Mouse (Mus musculus): ENCODE data around the gene Lpar1. TPM values are rescaled to one million over a fixed set of nuclear protein-coding genes. Genes with fewer than 3 reads are reported as not detected.

Lpar1 gene
- polyA plus RNA-seq, 1 experiment from 2014 or later: 20.4 TPM

- Histone ChIP-seq H3K4me3 (no peak overlapping the region), H3K27ac (replicated peaks) (no peak overlapping the region), H3K36me3 (no peaks in the 10 kb centered on the region), H3K9ac (no peak overlapping the region), H3K4me2 (no peak overlapping the region), H3K27me3 (no peaks in the 10 kb centered on the region), H3K9me3 (no peaks in the 10 kb centered on the region), H3K4me1 (replicated peaks) (no peaks in the 10 kb centered on the region)
- 89% methylated on average over 5 of the region's 5 CpGs for WGBS
- ATAC-seq (ENCODE audit: low FRiP score, low read depth): no peak
Observed at GRCm38 (mm10) chr4:58465586-58465985, 88.1 kb downstream of the Lpar1 start.

DNA sequence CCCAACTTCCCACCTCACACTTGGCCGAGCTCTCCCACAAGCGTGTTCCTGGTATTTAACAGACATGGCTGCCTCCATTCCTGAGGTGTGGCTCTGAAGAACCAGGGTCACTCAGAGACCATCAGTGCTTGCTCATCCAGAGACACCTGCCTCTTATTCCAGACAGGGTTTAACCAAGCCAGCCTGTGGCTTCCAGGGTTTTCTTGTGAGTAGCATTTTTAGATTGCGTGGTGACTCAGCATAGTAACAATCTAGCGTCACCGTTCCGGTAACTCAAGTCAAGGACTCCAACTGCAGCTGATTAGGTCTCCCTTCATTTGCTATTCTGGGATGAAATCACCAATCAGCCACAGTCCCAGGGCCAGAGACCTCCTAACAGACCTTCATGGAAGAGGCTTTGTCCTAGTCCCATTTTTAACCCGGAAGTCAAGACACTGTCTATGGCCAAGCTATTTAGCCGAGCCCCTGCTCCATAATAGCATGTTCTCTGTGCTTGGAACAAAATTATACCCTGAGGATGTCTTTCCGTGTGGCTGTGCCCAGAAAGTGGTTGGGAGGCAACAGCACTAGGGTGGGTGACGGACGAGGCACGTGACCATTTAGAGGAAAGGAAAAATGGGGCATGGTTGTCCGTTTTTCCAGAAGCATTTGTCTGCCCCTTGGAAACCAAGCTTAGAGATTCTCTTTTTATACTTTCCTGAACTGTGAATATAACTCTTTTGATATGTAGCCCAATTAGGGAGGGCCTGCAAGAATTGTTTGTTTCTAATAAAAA, 89.1 kb downstream of the Lpar1 start:
- Histone ChIP-seq H3K27me3 (no peaks in the 10 kb centered on the region), H3K36me3 (no peaks in the 10 kb centered on the region), H3K27ac (replicated peaks) (no peak overlapping the region), H3K9me3 (no peaks in the 10 kb centered on the region), H3K9ac (no peak overlapping the region), H3K4me1 (replicated peaks) (no peaks in the 10 kb centered on the region), H3K4me2 (no peak overlapping the region), H3K4me3 (no peak overlapping the region)
- no peak for ATAC-seq (ENCODE audit: low FRiP score, low read depth)
- 85% methylated on average over 13 of the region's 13 CpGs for WGBS

GRCm38 (mm10) chr4:58462990-58463389, 90.7 kb downstream of the Lpar1 start:
- 91% methylated on average over 5 of the region's 5 CpGs for WGBS
- no peaks in the 10 kb centered on the region for H3K36me3 ChIP-seq
- H3K4me2 ChIP-seq: no peak overlapping the region
- H3K4me1 ChIP-seq (replicated peaks): no peaks in the 10 kb centered on the region
- no peaks in the 10 kb centered on the region for H3K9me3 ChIP-seq
- no peak overlapping the region for H3K27ac ChIP-seq (replicated peaks)
- no peak overlapping the region for H3K4me3 ChIP-seq
- no peak overlapping the region for H3K9ac ChIP-seq
- ATAC-seq (ENCODE audit: low FRiP score, low read depth): no peak
- H3K27me3 ChIP-seq: no peaks in the 10 kb centered on the region

GRCm38 (mm10) chr4:58462586-58462985, 91.1 kb downstream of the Lpar1 start:
- Histone ChIP-seq H3K4me2 (no peak overlapping the region), H3K36me3 (no peaks in the 10 kb centered on the region), H3K27me3 (no peaks in the 10 kb centered on the region), H3K9me3 (no peaks in the 10 kb centered on the region), H3K4me1 (replicated peaks) (no peaks in the 10 kb centered on the region), H3K4me3 (no peak overlapping the region), H3K27ac (replicated peaks) (no peak overlapping the region), H3K9ac (no peak overlapping the region)
- 94% methylated on average over 2 of the region's 2 CpGs for WGBS
- ATAC-seq (ENCODE audit: low FRiP score, low read depth): no peak

DNA sequence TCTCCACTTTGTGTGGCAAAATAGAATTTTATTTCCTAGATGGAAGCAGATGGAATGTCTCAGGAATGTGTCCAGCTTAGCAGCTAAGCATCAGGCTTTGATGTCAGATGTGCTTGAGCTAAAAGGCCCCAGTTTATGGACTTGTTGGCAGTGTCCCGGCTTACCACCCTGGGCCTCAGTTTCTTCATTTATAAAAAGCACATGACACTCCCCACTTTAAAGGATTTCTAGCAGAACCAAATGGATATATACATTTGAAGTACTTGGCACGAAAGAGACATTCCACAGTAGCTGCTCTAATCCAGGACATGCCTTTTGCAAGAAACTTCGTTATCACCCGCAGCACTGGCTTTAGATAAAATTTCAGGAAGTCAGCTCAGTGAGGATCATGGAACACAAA, 100.4 kb downstream of the Lpar1 start:
- Histone ChIP-seq H3K9ac (no peak overlapping the region), H3K4me2 (no peak overlapping the region)
- WGBS: 90% methylated on average over 4 of the region's 4 CpGs

GRCm38 (mm10) chr4:58448825-58449224, 104.9 kb downstream of the Lpar1 start:
- Histone ChIP-seq H3K4me3 (no peak overlapping the region), H3K9me3 (no peaks in the 10 kb centered on the region), H3K4me1 (replicated peaks) (no peaks in the 10 kb centered on the region), H3K36me3 (no peaks in the 10 kb centered on the region), H3K4me2 (no peak overlapping the region), H3K27me3 (no peaks in the 10 kb centered on the region), H3K27ac (replicated peaks) (no peak overlapping the region), H3K9ac (no peak overlapping the region)
- no peak for ATAC-seq (ENCODE audit: low FRiP score, low read depth)
- 91% methylated on average over 3 of the region's 3 CpGs for WGBS

More for the DNA sequence above, 100.4 kb downstream of the Lpar1 start:
- no peaks in the 10 kb centered on the region for H3K9me3 ChIP-seq
- H3K4me1 ChIP-seq (replicated peaks): no peaks in the 10 kb centered on the region
- no peak overlapping the region for H3K27ac ChIP-seq (replicated peaks)
- no peak for ATAC-seq (ENCODE audit: low FRiP score, low read depth)
- no peaks in the 10 kb centered on the region for H3K27me3 ChIP-seq
- H3K36me3 ChIP-seq: no peaks in the 10 kb centered on the region
- H3K4me3 ChIP-seq: no peak overlapping the region

DNA sequence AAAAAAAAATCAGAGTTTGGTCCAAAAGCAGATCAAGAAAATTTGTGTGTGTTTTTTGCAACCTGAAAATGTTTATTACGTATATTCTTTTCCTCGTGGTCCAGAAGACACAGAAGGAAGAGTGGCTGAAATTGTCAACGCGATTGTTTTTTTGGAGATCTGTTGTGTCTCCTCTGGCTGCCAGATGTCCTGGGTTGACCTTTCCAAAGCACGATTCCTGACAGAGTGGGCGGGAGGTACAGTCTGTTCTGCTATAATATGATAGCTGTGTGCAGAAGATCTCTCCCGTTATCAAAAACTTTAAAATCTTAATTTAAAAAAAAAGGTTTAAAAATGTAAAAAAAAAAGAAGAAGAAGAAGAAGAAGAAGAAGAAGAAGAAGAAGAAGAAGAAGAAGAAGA, 105.9 kb downstream of the Lpar1 start:
- 87% methylated on average over 7 of the region's 7 CpGs for WGBS
- H3K36me3 ChIP-seq: no peaks in the 10 kb centered on the region
- H3K4me2 ChIP-seq: no peak overlapping the region
- no peaks in the 10 kb centered on the region for H3K4me1 ChIP-seq (replicated peaks)
- no peak overlapping the region for H3K27ac ChIP-seq (replicated peaks)
- no peak overlapping the region for H3K9ac ChIP-seq
- no peak for ATAC-seq (ENCODE audit: low FRiP score, low read depth)
- H3K9me3 ChIP-seq: no peaks in the 10 kb centered on the region
- no peak overlapping the region for H3K4me3 ChIP-seq
- no peaks in the 10 kb centered on the region for H3K27me3 ChIP-seq

DNA sequence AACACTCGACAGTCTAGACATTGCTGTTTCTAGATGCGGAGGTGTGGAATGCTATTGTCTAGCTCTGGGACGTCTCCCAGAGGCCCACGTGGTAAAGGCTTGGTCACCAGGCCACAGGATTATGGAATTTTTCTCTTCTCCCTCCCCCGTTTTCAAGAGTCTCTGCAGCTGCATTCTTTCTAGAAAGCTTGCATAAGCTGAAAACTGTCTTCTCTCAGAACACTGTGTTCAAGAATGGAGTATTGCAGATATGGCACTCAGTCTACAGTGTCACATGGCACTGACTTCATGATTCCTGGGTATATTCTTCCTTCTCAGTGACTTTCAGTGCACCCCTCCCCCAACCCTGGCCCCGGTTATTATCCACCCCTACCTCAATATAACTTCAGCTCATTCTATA, 107.9 kb downstream of the Lpar1 start:
- Histone ChIP-seq H3K36me3 (no peaks in the 10 kb centered on the region), H3K9me3 (no peaks in the 10 kb centered on the region), H3K27ac (replicated peaks) (no peak overlapping the region), H3K4me2 (no peak overlapping the region), H3K9ac (no peak overlapping the region), H3K4me3 (no peak overlapping the region), H3K4me1 (replicated peaks) (no peaks in the 10 kb centered on the region), H3K27me3 (no peaks in the 10 kb centered on the region)
- no peak for ATAC-seq (ENCODE audit: low FRiP score, low read depth)
- WGBS: 77% methylated on average over 6 of the region's 6 CpGs

- H3K4me2 ChIP-seq: no peak overlapping the region
- no peaks in the 10 kb centered on the region for H3K36me3 ChIP-seq
- 59% methylated on average over 5 of the region's 5 CpGs for WGBS
- no peaks in the 10 kb centered on the region for H3K27me3 ChIP-seq
- no peaks in the 10 kb centered on the region for H3K4me1 ChIP-seq (replicated peaks)
- H3K4me3 ChIP-seq: no peak overlapping the region
- ATAC-seq (ENCODE audit: low FRiP score, low read depth): no peak
- H3K9me3 ChIP-seq: no peaks in the 10 kb centered on the region
- no peak overlapping the region for H3K9ac ChIP-seq
- H3K27ac ChIP-seq (replicated peaks): no peak overlapping the region
Observed at GRCm38 (mm10) chr4:58442338-58442737, 111.4 kb downstream of the Lpar1 start.

GRCm38 (mm10) chr4:58438654-58439053, 115.0 kb downstream of the Lpar1 start:
- ATAC-seq (ENCODE audit: low FRiP score, low read depth): no peak
- Histone ChIP-seq H3K9ac (no peak overlapping the region), H3K9me3 (no peaks in the 10 kb centered on the region), H3K4me3 (no peak overlapping the region), H3K36me3 (no peaks in the 10 kb centered on the region), H3K4me2 (no peak overlapping the region), H3K27ac (replicated peaks) (no peak overlapping the region), H3K27me3 (no peaks in the 10 kb centered on the region), H3K4me1 (replicated peaks) (no peaks in the 10 kb centered on the region)
- 65% methylated on average over 7 of the region's 7 CpGs for WGBS

DNA sequence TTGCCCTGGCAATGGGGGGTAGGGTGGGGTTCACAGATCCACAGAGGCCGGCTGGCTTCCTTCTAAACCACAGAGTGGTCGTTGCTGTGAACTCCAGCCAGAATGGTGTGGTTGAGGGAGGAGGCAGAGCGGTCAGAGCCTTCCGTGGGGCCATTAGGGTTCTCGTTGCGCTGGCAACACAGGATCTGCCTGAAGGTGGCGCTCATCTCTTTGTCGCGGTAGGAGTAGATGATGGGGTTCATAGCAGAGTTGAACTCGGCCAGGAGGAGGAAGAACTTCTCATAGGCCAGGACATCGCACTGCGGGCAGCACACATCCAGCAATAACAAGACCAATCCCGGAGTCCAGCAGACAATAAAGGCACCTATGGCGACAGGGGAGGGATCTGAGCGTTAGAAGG, 116.4 kb downstream of the Lpar1 start:
- H3K27ac ChIP-seq (replicated peaks): no peak overlapping the region
- 87% methylated on average over 15 of the region's 15 CpGs for WGBS
- no peaks in the 10 kb centered on the region for H3K36me3 ChIP-seq
- H3K4me3 ChIP-seq: no peak overlapping the region
- H3K9ac ChIP-seq: no peak overlapping the region
- no peaks in the 10 kb centered on the region for H3K9me3 ChIP-seq
- H3K4me1 ChIP-seq (replicated peaks): no peaks in the 10 kb centered on the region
- no peak for ATAC-seq (ENCODE audit: low FRiP score, low read depth)
- no peak overlapping the region for H3K4me2 ChIP-seq
- no peaks in the 10 kb centered on the region for H3K27me3 ChIP-seq

DNA sequence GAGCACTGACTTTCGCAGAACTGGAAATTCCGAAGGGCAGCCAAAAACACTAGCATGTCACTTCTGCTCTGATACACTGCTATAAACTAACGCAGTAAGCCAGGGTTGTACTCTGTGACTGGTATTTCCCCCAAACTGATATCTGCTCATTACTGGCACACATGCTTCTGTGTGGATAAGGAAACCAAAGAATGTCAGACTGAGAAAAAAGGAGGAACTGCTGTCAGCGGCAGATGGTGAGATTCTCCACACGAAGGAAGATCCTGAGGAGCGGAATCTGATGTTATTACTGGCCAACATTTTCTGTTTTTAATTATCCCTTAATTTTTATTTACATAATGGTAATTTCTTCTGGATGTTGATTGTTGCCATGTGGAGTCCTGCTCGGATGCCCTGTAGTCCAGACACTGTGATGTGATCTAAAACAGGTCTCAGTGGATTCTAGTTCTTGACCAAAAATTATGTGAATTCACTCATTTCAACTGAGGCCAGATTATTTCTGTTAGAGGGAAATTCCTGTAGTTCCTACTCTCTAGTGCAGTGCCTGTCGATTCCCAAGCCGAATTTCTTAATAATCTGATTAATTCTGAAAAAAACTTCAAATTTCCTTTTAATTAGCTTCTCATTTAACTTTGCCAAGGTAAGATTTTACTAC, 130.3 kb downstream of the Lpar1 start:
- 80% methylated on average over 9 of the region's 9 CpGs for WGBS
- Histone ChIP-seq H3K36me3 (no peaks in the 10 kb centered on the region), H3K27me3 (no peaks in the 10 kb centered on the region), H3K9me3 (no peaks in the 10 kb centered on the region), H3K4me2 (no peak overlapping the region), H3K27ac (replicated peaks) (no peak overlapping the region), H3K9ac (no peak overlapping the region), H3K4me3 (no peak overlapping the region), H3K4me1 (replicated peaks) (no peaks in the 10 kb centered on the region)
- no peak for ATAC-seq (ENCODE audit: low FRiP score, low read depth)
